ENCODE assay signal across 18 mouse cellular contexts in genomic region chr10:75390156-75390555, GRCm38 (mm10). TPM values are rescaled to one million over a fixed set of nuclear protein-coding genes. Genes with fewer than 3 reads are reported as not detected.
A peak's percentile ranks its signal among the peaks of the same experiment; 100 is the strongest.
DNase-seq lines count a peak whose midpoint lies in the region; ATAC-seq and TF ChIP-seq lines count a peak whose summit lies in the region.
"Had no signal": no experiment of that assay in that cellular context is flagged by ENCODE, and none has a peak within 500 bp of the region (broad histone marks: within the 10 kb centered on the region; RNA-seq: fewer than 3 reads in every experiment).

No protein-coding gene starts in this region.

- POLR2A ChIA-PET in Patski (lab: Charles Lee): interaction anchor here (0.6 kb wide), 2 partner anchors 10 to 232 kb away, joined by 3 read pairs; no protein-coding TSS in a partner anchor

- peak; percentile 16 for TF ChIP-seq CTCF in Patski (IDR thresholded peaks at IDR 0.05)

- in situ Hi-C loops in Patski (cut with MboI; ENCODE audit: low pct_unique_long_range_greater_than_20kb): no loop called here

- DNase-seq in kidney, postnatal 36 days: peak; percentile 40 to 54
- DNase-seq in kidney, adult 11 months: no peak
- peak; percentile 49 for DNase-seq in CD4-positive, CD25-positive, alpha-beta regulatory T cell, adult 2 months (ENCODE audit: low read depth, low spot score)
- no peak for DNase-seq in Patski (ENCODE audit: low read depth, low spot score)
- peak; percentile 41 for DNase-seq in naive thymus-derived CD4-positive, alpha-beta T cell, adult 2 months (ENCODE audit: low read depth)
- no peak for DNase-seq in adrenal gland, postnatal 10 days
- no peak for DNase-seq in cerebellum, postnatal 36 days
- DNase-seq: cerebellum, adult 9-10 months; gastrocnemius, postnatal 25 days; kidney, postnatal 10 days; lung, postnatal 10 days; retina, postnatal 1 day; thymus, postnatal 14 days had no signal

- no peak for ATAC-seq in Patski
- ATAC-seq: forebrain, embryonic 14.5 days; midbrain, embryonic 16.5 days had no signal

- peaks cover 10% of the 10 kb centered on the region for H3K27me3 ChIP-seq in Patski
- H3K27me3 ChIP-seq: embryonic facial prominence, embryonic 12.5 days had no signal

- CTCF ChIA-PET in Patski (lab: Charles Lee): interaction anchor here (0.9 kb wide), 2 partner anchors 86 to 99 kb away, joined by 3 to 4 read pairs; no protein-coding TSS in a partner anchor

RNA-seq across cellular contexts. Expression of gene Upb1, which starts 10.8 kb away (rescaled TPM):
- not detected for polyA plus RNA-seq in Patski (2021)
- 10 to 100 TPM; 22.7 to 57.8 TPM for total RNA-seq in adrenal gland, postnatal 10 days (2021)
- total RNA-seq: gastrocnemius, postnatal 25 days had no signal
- polyA plus RNA-seq: erythroblast, embryonic 14.5 days; G1E had no signal

Comparison
In these comparisons a context has a peak if more than half of its experiments do, and no peak if none do; other contexts are left out.
1. DNase-seq: peak in kidney, postnatal 36 days (2 of 2), CD4-positive, CD25-positive, alpha-beta regulatory T cell, adult 2 months (single experiment) and naive thymus-derived CD4-positive, alpha-beta T cell, adult 2 months (single experiment); none in kidney, adult 11 months (single experiment), Patski (single experiment), adrenal gland, postnatal 10 days (single experiment) and cerebellum, postnatal 36 days (0 of 2).